Mouse (Mus musculus) kidney, embryonic 14.5 days (tissue): ENCODE data around the gene Tfpi. TPM values are rescaled to one million over a fixed set of nuclear protein-coding genes. Genes with fewer than 3 reads are reported as not detected.
"Not testable (repeated sequence)": the region's sequence is repeated elsewhere in the genome, so short reads cannot be mapped to it uniquely, and the experiment has no call there.

ENCODE experiments used
- ATAC-seq: fragments of 200-750 bp; cut with Nextera tagmentation; 2 replicates; pipeline ENCODE4 v1.8.0; 2017; ENCODE audit warnings: moderate number of reproducible peaks, mild to moderate bottlenecking, moderate TSS enrichment, moderate library complexity; ENCODE audit not compliant: low FRiP score, low TSS enrichment
- H3K27ac ChIP-seq: fragments of 300-500 bp; sonication (generic); 2 replicates; pipeline ENCODE4 v1.5.1; 2014; ENCODE audit warnings: low read depth, mild to moderate bottlenecking, low read length, moderate library complexity, mixed read lengths
- H3K27me3 ChIP-seq: fragments of 300-500 bp; sonication (generic); 2 replicates; pipeline ENCODE4 v1.6.1; 2014; ENCODE audit warnings: mild to moderate bottlenecking, low read length; ENCODE audit not compliant: control insufficient read depth, insufficient read depth
- H3K36me3 ChIP-seq: fragments of 300-500 bp; sonication (generic); 2 replicates; pipeline ENCODE4 v1.6.1; 2014; ENCODE audit warnings: low read length, mixed read lengths; ENCODE audit not compliant: control insufficient read depth, insufficient read depth
- H3K4me1 ChIP-seq: fragments of 300-500 bp; sonication (generic); 2 replicates; pipeline ENCODE4 v1.6.1; 2014; ENCODE audit warnings: low read length, mixed read lengths; ENCODE audit not compliant: control insufficient read depth, insufficient read depth
- H3K4me2 ChIP-seq: fragments of 300-500 bp; sonication (generic); replicated peaks from 2 replicates; pipeline ENCODE4 v1.6.1; 2014; ENCODE audit warnings: low read depth, mild to moderate bottlenecking, low read length
- H3K4me3 ChIP-seq: fragments of 300-500 bp; sonication (generic); 2 replicates; pipeline ENCODE4 v1.5.1; 2014; ENCODE audit warnings: mild to moderate bottlenecking, low read length
- H3K9ac ChIP-seq: fragments of 300-500 bp; sonication (generic); 2 replicates; pipeline ENCODE4 v1.6.1; 2014; ENCODE audit warnings: low read depth, mild to moderate bottlenecking, low read length, moderate library complexity
- H3K9me3 ChIP-seq: fragments of 300-500 bp; sonication (generic); 2 replicates; pipeline ENCODE4 v1.6.1; 2016; ENCODE audit warnings: low read length; ENCODE audit not compliant: control insufficient read depth
- WGBS: fragments of 180-500 bp; shearing (Covaris S2); extraction: QIAGEN DNeasy Blood & Tissue Kit; methylation state at CpG from one replicate; pipeline ENCODE4 v1.1.7; 2014; 5-methylcytosine and 5-hydroxymethylcytosine counted together
- polyA plus RNA-seq: library from polyadenylated mRNA; unstranded; fragments of >200 nt; fragmentation: Nextera tagmentation; extraction: Ambion mirVana; gene quantifications from 2 replicates; pipeline ENCODE4 v1.2.1, GENCODE M21; 2014

Tfpi gene
- polyA plus RNA-seq, 1 experiment from 2014 or later: 31.5 TPM

DNA sequence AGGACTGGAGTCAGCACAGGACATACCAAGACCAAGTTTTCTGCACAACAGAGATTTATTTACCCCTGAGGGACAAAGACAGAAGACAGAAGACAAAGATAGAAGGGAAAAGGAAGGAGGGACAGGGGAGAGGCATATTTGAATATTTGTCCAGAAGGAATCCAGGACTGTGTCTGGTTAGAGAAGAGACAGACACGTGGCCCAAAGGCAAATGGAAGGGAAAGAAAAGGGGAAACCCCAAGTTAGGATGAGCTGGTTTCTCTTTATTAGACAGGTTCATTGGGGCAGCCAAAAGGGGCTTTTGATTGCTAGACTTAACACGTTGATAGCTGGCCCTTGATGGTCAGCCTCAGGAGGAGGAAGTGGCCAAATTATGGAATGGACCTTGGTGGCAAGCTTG, 34.9 kb upstream of the Tfpi start:
- H3K9ac ChIP-seq: no peak overlapping the region
- H3K36me3 ChIP-seq: no peaks in the 10 kb centered on the region
- no peaks in the 10 kb centered on the region for H3K9me3 ChIP-seq
- H3K4me2 ChIP-seq: no peak overlapping the region
- H3K4me1 ChIP-seq: no peaks in the 10 kb centered on the region
- no peak overlapping the region for H3K4me3 ChIP-seq
- no peak for ATAC-seq
- no peaks in the 10 kb centered on the region for H3K27me3 ChIP-seq
- no peak overlapping the region for H3K27ac ChIP-seq
- WGBS: 73% methylated on average over 2 of the region's 2 CpGs

DNA sequence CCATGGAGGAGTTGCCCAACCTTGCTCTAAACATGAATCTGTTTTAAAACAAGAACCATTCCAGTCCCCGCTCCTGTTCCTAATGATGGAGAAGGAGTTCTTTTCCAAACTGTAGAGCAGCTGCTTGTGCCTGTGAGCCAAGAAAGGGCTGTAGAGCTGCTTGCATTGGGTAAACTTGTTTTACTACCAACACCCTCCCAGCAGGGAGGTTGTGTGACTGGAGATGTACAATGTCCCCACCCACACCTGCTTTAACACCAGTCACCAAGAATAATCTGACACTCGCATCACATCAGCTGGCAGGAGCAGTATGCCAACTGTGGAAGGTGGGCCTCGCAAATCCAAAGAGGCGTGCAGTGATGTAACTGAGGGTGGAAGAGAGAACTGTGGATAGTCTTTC, 34.5 kb upstream of the Tfpi start:
- Histone ChIP-seq H3K4me1 (no peaks in the 10 kb centered on the region), H3K9ac (no peak overlapping the region), H3K4me2 (no peak overlapping the region), H3K4me3 (no peak overlapping the region), H3K27me3 (no peaks in the 10 kb centered on the region), H3K9me3 (no peaks in the 10 kb centered on the region), H3K27ac (no peak overlapping the region), H3K36me3 (no peaks in the 10 kb centered on the region)
- no peak for ATAC-seq
- 93% methylated on average over 4 of the region's 4 CpGs for WGBS

DNA sequence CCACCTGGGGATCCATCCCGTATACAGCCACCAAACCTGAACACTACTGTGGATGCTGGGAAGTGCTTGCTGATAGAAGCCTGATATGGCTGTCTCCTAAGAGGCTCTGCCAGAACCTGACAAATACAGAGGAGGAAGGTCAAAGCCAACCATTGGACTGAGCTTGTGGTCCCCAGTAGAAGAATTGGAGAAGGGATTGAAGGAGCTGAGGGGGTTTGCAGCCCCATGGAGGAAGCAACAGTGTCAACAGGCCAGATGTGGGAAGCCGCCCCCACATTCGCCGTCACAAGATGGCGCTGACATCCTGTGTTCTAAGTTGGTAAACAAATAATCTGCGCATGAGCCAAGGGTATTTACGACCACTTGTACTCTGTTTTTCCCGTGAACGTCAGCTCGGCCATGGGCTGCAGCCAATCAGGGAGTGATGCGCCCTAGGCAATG, 28.4 kb upstream of the Tfpi start:
- not testable (repeated sequence) for H3K4me3 ChIP-seq, H3K4me1 ChIP-seq, H3K36me3 ChIP-seq, H3K9me3 ChIP-seq, H3K9ac ChIP-seq, H3K4me2 ChIP-seq, H3K27me3 ChIP-seq, H3K27ac ChIP-seq
- ATAC-seq: peak; percentile 72; the same call in 1 of the 2 replicates
- WGBS: 56% methylated on average over 5 of the region's 11 CpGs

DNA sequence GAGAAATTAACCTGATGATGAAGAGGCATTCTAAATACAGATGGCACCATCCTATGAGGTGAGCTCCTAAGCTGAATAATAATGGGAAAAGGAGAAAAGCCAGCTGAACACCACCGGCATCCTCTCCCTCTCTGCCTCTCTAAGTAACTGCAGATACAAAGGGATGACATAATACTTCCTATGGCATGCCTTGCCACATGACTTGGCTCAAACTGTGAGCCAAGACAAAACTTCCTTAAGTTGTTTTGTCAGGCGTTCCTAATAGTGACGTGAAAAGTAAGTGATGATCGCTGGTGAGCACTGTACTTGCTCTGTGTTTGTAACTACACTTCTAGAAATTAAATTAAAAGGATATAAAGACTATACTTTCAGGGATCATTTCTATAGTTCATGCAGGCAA, 27.7 kb upstream of the Tfpi start:
- H3K4me2 ChIP-seq: no peak overlapping the region
- no peaks in the 10 kb centered on the region for H3K4me1 ChIP-seq
- H3K27me3 ChIP-seq: no peaks in the 10 kb centered on the region
- no peaks in the 10 kb centered on the region for H3K9me3 ChIP-seq
- H3K9ac ChIP-seq: no peak overlapping the region
- no peak for ATAC-seq
- no peaks in the 10 kb centered on the region for H3K36me3 ChIP-seq
- no peak overlapping the region for H3K27ac ChIP-seq
- whole genome bisulfite sequencing: 77% methylated on average over 4 of the region's 4 CpGs
- H3K4me3 ChIP-seq: no peak overlapping the region

GRCm38 (mm10) chr2:84498921-84499320, 22.3 kb upstream of the Tfpi start:
- 78% methylated on average over 3 of the region's 3 CpGs for WGBS
- ATAC-seq: no peak
- H3K27me3 ChIP-seq: no peaks in the 10 kb centered on the region
- no peak overlapping the region for H3K9ac ChIP-seq
- no peak overlapping the region for H3K4me2 ChIP-seq
- no peaks in the 10 kb centered on the region for H3K9me3 ChIP-seq
- no peaks in the 10 kb centered on the region for H3K36me3 ChIP-seq
- no peaks in the 10 kb centered on the region for H3K4me1 ChIP-seq
- no peak overlapping the region for H3K4me3 ChIP-seq
- no peak overlapping the region for H3K27ac ChIP-seq

GRCm38 (mm10) chr2:84495108-84495507, 18.5 kb upstream of the Tfpi start:
- 84% methylated on average over 3 of the region's 3 CpGs for WGBS
- H3K4me3 ChIP-seq: no peak overlapping the region
- no peak overlapping the region for H3K27ac ChIP-seq
- no peaks in the 10 kb centered on the region for H3K36me3 ChIP-seq
- H3K4me1 ChIP-seq: no peaks in the 10 kb centered on the region
- H3K4me2 ChIP-seq: no peak overlapping the region
- no peak for ATAC-seq
- H3K27me3 ChIP-seq: no peaks in the 10 kb centered on the region
- H3K9ac ChIP-seq: no peak overlapping the region
- no peaks in the 10 kb centered on the region for H3K9me3 ChIP-seq

DNA sequence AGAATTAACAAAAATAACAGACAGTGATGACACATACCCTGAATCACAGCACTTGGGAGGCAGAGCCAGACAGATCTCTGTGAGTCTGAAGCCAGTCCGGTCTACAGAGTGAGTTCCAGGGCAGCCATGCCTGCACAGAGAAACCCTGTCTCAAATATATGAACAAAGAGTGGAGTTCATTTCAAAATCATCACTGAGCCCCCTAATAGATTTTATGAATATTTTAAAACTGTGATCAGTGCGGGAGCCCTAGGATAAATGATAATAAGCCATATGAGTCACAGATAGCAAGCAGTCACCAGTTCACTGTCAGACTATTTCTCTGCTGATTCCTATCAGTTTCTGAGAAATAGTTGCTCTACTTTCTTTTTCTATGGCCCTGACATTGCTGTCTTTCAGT, 17.1 kb upstream of the Tfpi start:
- Histone ChIP-seq H3K9me3 (no peaks in the 10 kb centered on the region), H3K4me3 (no peak overlapping the region), H3K9ac (no peak overlapping the region), H3K4me2 (no peak overlapping the region), H3K36me3 (no peaks in the 10 kb centered on the region), H3K4me1 (no peaks in the 10 kb centered on the region), H3K27ac (no peak overlapping the region), H3K27me3 (no peaks in the 10 kb centered on the region)
- no peak for ATAC-seq
- 90% methylated on average over 2 of the region's 2 CpGs for WGBS

DNA sequence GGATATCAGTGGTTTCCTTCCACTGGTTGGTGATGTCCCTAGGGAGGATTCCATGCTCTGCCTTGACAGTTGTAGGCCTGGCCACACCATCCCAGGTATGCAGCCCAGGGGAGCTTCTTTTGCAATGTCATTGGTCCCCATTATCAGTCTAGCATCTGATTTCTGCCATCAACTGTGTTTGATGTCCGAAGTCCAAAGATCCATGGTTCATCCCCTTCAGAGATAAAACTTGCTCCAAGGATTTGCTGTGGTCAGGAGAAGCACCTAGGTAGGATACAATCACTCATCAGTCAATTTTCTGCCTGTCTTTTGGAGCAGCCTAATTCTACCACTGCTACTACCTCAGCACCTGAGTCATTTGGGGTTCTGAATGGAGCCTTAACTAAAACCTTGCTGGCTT, 15.1 kb upstream of the Tfpi start:
- Histone ChIP-seq H3K9me3 (no peaks in the 10 kb centered on the region), H3K36me3 (no peaks in the 10 kb centered on the region), H3K4me2 (no peak overlapping the region), H3K4me1 (no peaks in the 10 kb centered on the region), H3K27me3 (no peaks in the 10 kb centered on the region), H3K4me3 (no peak overlapping the region), H3K27ac (no peak overlapping the region), H3K9ac (no peak overlapping the region)
- WGBS: 89% methylated on average over 1 of the region's 1 CpGs
- no peak for ATAC-seq

- no peaks in the 10 kb centered on the region for H3K9me3 ChIP-seq
- WGBS: 74% methylated on average over 9 of the region's 9 CpGs
- H3K27ac ChIP-seq: no peak overlapping the region
- no peak overlapping the region for H3K4me3 ChIP-seq
- H3K27me3 ChIP-seq: no peaks in the 10 kb centered on the region
- ATAC-seq: no peak
- H3K4me1 ChIP-seq: no peaks in the 10 kb centered on the region
- H3K36me3 ChIP-seq: no peaks in the 10 kb centered on the region
- no peak overlapping the region for H3K4me2 ChIP-seq
- H3K9ac ChIP-seq: no peak overlapping the region
These were observed 11.2 kb upstream of the Tfpi start for GRCm38 (mm10) chr2:84487705-84488291.
